Mouse (Mus musculus): ENCODE measurements around the gene Actg1. TPM values are rescaled to one million over a fixed set of nuclear protein-coding genes. Genes with fewer than 3 reads are reported as not detected.

The Actg1 gene
- total RNA-seq, 1 experiment: 2,367 TPM

DNA sequence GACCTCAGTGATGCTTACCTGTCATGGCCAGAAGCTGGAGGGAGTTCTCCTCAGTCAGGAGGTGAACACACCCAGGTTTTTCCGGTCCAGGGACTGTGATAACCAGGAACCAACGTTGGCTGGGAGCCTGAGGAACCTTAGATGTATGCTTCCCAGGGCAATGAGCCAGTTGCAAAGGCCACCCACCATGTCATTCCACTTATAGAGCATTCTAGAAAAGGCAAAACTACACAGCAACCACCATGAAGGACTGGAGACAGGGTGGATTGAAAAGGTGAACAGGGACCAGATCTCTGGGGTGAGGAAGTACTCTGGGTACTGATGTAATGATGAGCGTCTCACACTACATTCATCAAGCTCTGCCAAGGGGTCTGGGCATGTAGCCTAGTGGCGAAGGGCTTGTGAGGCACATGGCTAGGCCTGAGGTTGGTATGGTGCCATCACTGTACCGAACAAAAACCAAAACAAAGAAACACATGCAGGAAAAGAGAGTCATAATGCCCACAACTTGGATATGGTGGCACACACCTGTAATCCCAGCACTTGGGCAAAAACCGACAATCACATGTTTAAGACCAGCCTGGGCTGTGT is 12.8 kb downstream of the Actg1 start:
- H3K4me1 ChIP-seq (ENCODE audit: control insufficient read depth in 2 of 2, insufficient read depth in 2 of 2, low read length in 2 of 2, poor library complexity in 1 of 2): peaks cover 0 to 8% of the 10 kb centered on the region in 2 experiments; a peak in 1 of 4 replicates
- in situ Hi-C loops (cut with MboI; ENCODE audit: low sequenced_read_pairs in 2 of 2, unreplicated experiment in 2 of 2): no loop called here
- H3K9ac ChIP-seq (ENCODE audit: insufficient read depth, low read depth, low read length, poor library complexity, severe bottlenecking): no peak overlapping the region
- no peak overlapping the region for H3K27ac ChIP-seq (ENCODE audit: insufficient read depth, low read depth, low read length, poor library complexity, severe bottlenecking)
- no peaks in the 10 kb centered on the region for H3K36me3 ChIP-seq (ENCODE audit: control insufficient read depth, insufficient read depth, low read length, poor library complexity, severe bottlenecking)
- no peak for DNase-seq (ENCODE audit: low read depth, low spot score)
- H3K9me3 ChIP-seq (ENCODE audit: control insufficient read depth, insufficient read depth, low read depth, low read length): no peaks in the 10 kb centered on the region; the same call in 1 of the 2 replicates
- H3K4me3 ChIP-seq (ENCODE audit: insufficient read depth in 1 of 2, low read depth in 1 of 2, low read length in 2 of 2, poor library complexity in 1 of 2, severe bottlenecking in 1 of 2): no peak overlapping the region
- no peak for TF ChIP-seq ZC3H11A (IDR thresholded peaks at IDR 0.05; ENCODE audit: borderline replicate concordance, low read depth, low read length)
- TF ChIP-seq MAFK (IDR thresholded peaks at IDR 0.05; ENCODE audit: insufficient read depth, low read depth, low read length): no peak

DNA sequence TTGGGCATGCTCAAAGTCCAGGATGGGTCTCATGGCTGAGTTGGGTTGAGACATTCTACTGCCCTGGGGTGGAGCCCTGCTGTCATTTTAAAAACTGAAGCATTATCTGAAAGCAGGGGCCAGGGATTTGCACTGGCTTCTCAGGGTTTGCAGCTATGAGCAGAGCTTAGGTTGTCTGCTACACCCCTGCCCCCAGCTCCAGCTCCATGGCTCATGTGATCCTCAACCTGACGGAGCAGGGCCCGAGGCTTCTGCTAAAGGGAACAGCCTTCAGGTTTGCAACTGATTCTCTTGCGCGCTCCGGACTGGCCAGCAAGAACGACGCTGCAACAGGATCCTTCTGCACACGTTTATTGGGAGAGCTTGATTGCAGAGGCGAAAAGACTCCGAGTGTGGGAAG is 28.2 kb downstream of the Actg1 start:
- Histone ChIP-seq H3K9ac (ENCODE audit: insufficient read depth, low read depth, low read length, poor library complexity, severe bottlenecking) (no peak overlapping the region), H3K4me1 (ENCODE audit: control insufficient read depth in 2 of 2, insufficient read depth in 2 of 2, low read length in 2 of 2, poor library complexity in 1 of 2) (peaks cover 0 to 3% of the 10 kb centered on the region in 2 experiments; a peak in 1 of 4 replicates), H3K9me3 (ENCODE audit: control insufficient read depth, insufficient read depth, low read depth, low read length) (peaks cover 8% of the 10 kb centered on the region), H3K27ac (ENCODE audit: insufficient read depth, low read depth, low read length, poor library complexity, severe bottlenecking) (no peak overlapping the region), H3K36me3 (ENCODE audit: control insufficient read depth, insufficient read depth, low read length, poor library complexity, severe bottlenecking) (no peaks in the 10 kb centered on the region), H3K4me3 (ENCODE audit: insufficient read depth in 1 of 2, low read depth in 1 of 2, low read length in 2 of 2, poor library complexity in 1 of 2, severe bottlenecking in 1 of 2) (no peak overlapping the region)
- in situ Hi-C loops (cut with MboI; ENCODE audit: low sequenced_read_pairs in 2 of 2, unreplicated experiment in 2 of 2): no loop called here
- no peak for DNase-seq (ENCODE audit: low read depth, low spot score)
- no peak for TF ChIP-seq ZNF384 (IDR thresholded peaks at IDR 0.05; ENCODE audit: low read depth, low read length)
- TF ChIP-seq CHD2 (IDR thresholded peaks at IDR 0.05; ENCODE audit: low read depth, low read length): no peak
- TF ChIP-seq MAFK (IDR thresholded peaks at IDR 0.05; ENCODE audit: insufficient read depth, low read depth, low read length): no peak
- TF ChIP-seq ZC3H11A (IDR thresholded peaks at IDR 0.05; ENCODE audit: borderline replicate concordance, low read depth, low read length): no peak
- TF ChIP-seq HCFC1 (IDR thresholded peaks at IDR 0.05; ENCODE audit: borderline replicate concordance, insufficient read depth, low read length): no peak

DNA sequence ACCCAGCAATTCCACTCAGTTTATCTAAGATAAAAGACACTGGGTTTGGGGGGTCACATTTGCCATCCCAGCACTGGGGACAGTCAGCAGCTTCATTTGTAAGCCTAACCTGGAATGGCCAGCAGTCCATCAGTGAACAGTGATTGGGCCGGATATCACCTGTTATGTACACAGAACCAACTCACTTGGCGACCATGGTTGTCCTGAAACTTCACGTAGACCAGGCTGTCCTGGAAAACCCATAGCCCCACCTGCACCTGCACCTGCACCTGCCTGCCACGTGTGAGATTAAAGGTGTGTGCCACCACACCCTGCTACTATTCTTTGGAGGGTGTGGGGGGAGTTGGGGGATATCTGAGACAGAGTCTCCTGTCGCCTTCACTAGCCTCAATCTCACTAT is 29.0 kb downstream of the Actg1 start:
- in situ Hi-C loops (cut with MboI; ENCODE audit: low sequenced_read_pairs in 2 of 2, unreplicated experiment in 2 of 2): no loop called here
- H3K9ac ChIP-seq (ENCODE audit: insufficient read depth, low read depth, low read length, poor library complexity, severe bottlenecking): no peak overlapping the region
- peaks cover 8% of the 10 kb centered on the region for H3K9me3 ChIP-seq (ENCODE audit: control insufficient read depth, insufficient read depth, low read depth, low read length)
- no peak overlapping the region for H3K27ac ChIP-seq (ENCODE audit: insufficient read depth, low read depth, low read length, poor library complexity, severe bottlenecking)
- H3K36me3 ChIP-seq (ENCODE audit: control insufficient read depth, insufficient read depth, low read length, poor library complexity, severe bottlenecking): no peaks in the 10 kb centered on the region
- no peak overlapping the region for H3K4me3 ChIP-seq (ENCODE audit: insufficient read depth in 1 of 2, low read depth in 1 of 2, low read length in 2 of 2, poor library complexity in 1 of 2, severe bottlenecking in 1 of 2)
- no peak for TF ChIP-seq HCFC1 (IDR thresholded peaks at IDR 0.05; ENCODE audit: borderline replicate concordance, insufficient read depth, low read length)
- TF ChIP-seq ZNF384 (IDR thresholded peaks at IDR 0.05; ENCODE audit: low read depth, low read length): no peak
- no peak for TF ChIP-seq MAFK (IDR thresholded peaks at IDR 0.05; ENCODE audit: insufficient read depth, low read depth, low read length)
- no peak for TF ChIP-seq ZC3H11A (IDR thresholded peaks at IDR 0.05; ENCODE audit: borderline replicate concordance, low read depth, low read length)
- no peak for TF ChIP-seq CHD2 (IDR thresholded peaks at IDR 0.05; ENCODE audit: low read depth, low read length)
- peaks cover 0 to 6% of the 10 kb centered on the region in 2 experiments; a peak in 1 of 4 replicates for H3K4me1 ChIP-seq (ENCODE audit: control insufficient read depth in 2 of 2, insufficient read depth in 2 of 2, low read length in 2 of 2, poor library complexity in 1 of 2)
- no peak for DNase-seq (ENCODE audit: low read depth, low spot score)

DNA sequence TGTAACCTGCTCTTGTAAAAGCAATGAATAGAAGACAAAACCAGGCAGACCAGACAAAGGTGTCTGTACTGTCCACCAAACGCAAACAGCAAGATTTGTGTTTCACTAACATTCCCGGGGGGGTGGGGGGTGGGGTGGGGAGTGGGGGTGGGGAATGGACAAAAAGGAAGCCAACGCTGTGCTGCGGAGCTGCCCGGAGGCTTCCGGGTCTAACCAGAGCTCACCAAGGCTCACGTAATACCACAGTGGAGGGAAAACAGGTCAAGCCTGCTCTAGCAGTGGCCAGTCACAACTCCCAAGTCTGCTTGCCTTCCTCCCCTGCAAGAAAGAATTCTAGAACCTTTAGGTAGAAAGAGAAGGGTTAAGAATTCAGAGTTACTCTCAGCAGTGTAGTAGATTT is 30.9 kb downstream of the Actg1 start:
- no peaks in the 10 kb centered on the region for H3K36me3 ChIP-seq (ENCODE audit: control insufficient read depth, insufficient read depth, low read length, poor library complexity, severe bottlenecking)
- no peak for DNase-seq (ENCODE audit: low read depth, low spot score)
- no peak overlapping the region for H3K4me3 ChIP-seq (ENCODE audit: insufficient read depth in 1 of 2, low read depth in 1 of 2, low read length in 2 of 2, poor library complexity in 1 of 2, severe bottlenecking in 1 of 2)
- TF ChIP-seq CHD2 (IDR thresholded peaks at IDR 0.05; ENCODE audit: low read depth, low read length): no peak
- no peak for TF ChIP-seq HCFC1 (IDR thresholded peaks at IDR 0.05; ENCODE audit: borderline replicate concordance, insufficient read depth, low read length)
- TF ChIP-seq ZNF384 (IDR thresholded peaks at IDR 0.05; ENCODE audit: low read depth, low read length): no peak
- TF ChIP-seq ZC3H11A (IDR thresholded peaks at IDR 0.05; ENCODE audit: borderline replicate concordance, low read depth, low read length): no peak
- TF ChIP-seq MAFK (IDR thresholded peaks at IDR 0.05; ENCODE audit: insufficient read depth, low read depth, low read length): no peak
- in situ Hi-C loops (cut with MboI; ENCODE audit: low sequenced_read_pairs in 2 of 2, unreplicated experiment in 2 of 2): no loop called here
- peaks cover 8% of the 10 kb centered on the region for H3K9me3 ChIP-seq (ENCODE audit: control insufficient read depth, insufficient read depth, low read depth, low read length)
- H3K4me1 ChIP-seq (ENCODE audit: control insufficient read depth in 2 of 2, insufficient read depth in 2 of 2, low read length in 2 of 2, poor library complexity in 1 of 2): peaks cover 0 to 7% of the 10 kb centered on the region in 2 experiments; a peak in 1 of 4 replicates
- no peak overlapping the region for H3K27ac ChIP-seq (ENCODE audit: insufficient read depth, low read depth, low read length, poor library complexity, severe bottlenecking)
- no peak overlapping the region for H3K9ac ChIP-seq (ENCODE audit: insufficient read depth, low read depth, low read length, poor library complexity, severe bottlenecking)

Data from ES-E14 (cell line).